Mouse (Mus musculus) heart, postnatal 25 days (tissue): ENCODE measurements at regions not wholly inside any gene's neighbourhood (a gene's known extent, or its start where the extent isn't known, plus 50 kb on each side); places are given as distances from the start of the nearest gene placed in this dataset.
A peak's percentile ranks its signal among the peaks of the same experiment; 100 is the strongest.

Experiments used
- DNase-seq: peaks from one replicate; pipeline ENCODE4 v3.0.0; 2022; ENCODE audit warnings: low spot score
- intact Hi-C: fragments of 180-260 bp; cut with DNase I; formaldehyde crosslinking; loops from one replicate; pipeline ENCODE4 v1.15.1; 2025

DNA sequence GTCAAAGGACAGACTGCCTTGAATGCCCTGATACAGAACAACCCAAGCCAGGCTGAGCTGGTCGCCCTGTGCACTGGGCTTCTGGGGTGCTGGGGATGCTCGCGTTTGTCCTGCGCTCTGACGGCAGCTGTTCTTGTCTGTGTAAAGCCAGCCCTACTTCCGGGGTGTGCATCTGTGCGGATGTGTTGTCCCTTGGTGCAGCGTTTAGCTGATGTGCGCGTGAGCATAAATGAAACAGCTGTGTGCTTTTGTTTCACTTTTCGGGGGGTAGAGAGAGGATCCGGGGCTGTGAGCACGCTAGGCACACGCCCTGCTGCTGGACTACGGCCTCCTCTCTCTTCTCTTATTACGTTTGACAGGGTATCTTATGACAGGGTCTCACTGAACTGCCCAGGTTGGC, 158.2 kb upstream of the A530016L24Rik start:
- intact Hi-C loops = loop anchor here (5.0 kb wide), 2 partner anchors 121 to 184 kb away; partner anchors contain the start of gene Kif26a
- no peak for DNase-seq

- intact Hi-C loops = loop anchor here (5.0 kb wide), 2 partner anchors 119 to 186 kb away; partner anchors contain the start of gene Kif26a
- DNase-seq = peak; percentile 40
Measured at GRCm38 (mm10) chr12:112333125-112334079, 155.8 kb upstream of the A530016L24Rik start.

DNA sequence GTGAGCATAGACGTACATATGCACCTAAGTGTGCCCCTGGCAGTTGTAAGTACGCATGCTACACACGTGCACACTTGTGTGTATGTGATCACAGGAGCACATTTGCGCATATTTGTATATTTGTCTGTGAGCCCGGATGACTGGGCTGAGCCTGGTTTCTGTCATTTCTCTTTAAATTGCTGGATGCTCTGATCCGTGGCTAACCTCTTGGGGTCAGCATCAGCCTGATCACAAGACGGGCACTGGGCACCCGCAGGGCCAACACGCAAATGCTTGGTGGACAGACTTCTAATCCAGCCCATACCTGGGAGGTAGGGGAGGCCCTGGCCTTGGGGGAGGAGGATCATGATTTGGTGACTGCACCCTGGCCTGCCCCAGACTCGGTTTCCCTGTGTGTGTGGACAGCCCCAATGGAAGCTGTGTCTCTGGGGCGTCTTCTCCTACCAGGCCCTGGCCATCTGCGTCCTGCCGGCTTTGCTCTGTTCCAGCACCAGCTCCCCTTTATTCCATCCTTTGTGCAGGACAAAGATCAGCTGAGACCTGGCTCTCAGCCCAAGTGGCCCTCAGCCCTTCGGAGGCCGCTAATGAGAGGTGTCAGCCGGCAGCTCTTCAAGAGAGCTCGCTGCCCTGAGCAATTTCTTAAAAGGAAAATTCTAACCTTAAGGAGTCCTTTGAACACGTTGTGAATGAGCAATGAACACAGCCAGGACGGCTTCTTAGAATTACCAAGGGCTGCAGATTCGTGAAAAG, 155.0 kb upstream of the A530016L24Rik start:
- no peak for DNase-seq
- intact Hi-C loops = loop anchor here (5.0 kb wide), 2 partner anchors 118 to 187 kb away; partner anchors contain the start of gene Kif26a

DNA sequence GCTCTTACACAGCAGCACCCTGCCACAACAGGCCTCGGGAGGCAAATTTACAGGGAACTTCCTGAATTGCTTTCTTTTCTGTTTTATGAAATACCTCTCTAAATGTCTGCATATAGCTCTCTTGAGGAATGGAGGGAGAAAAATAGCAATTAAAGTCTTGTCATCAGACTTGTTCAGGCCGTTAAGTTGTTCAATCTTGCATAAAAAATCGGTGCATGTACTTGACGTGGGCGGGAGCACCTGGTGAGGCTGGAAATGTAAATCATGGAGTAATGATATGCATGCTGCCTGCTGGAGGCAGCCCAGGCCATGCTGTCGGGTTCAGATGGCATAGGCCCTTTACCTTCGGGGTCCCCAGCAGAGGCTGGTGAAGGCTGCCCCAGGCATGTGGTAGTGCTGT, 153.6 kb upstream of the A530016L24Rik start:
- intact Hi-C loops = no loop called here
- no peak for DNase-seq

- intact Hi-C loops = no loop called here
- no peak for DNase-seq
Measured at GRCm38 (mm10) chr12:112336691-112337295, 152.5 kb upstream of the A530016L24Rik start.

GRCm38 (mm10) chr12:112337443-112337842, 151.8 kb upstream of the A530016L24Rik start:
- DNase-seq = no peak
- intact Hi-C loops = no loop called here

DNA sequence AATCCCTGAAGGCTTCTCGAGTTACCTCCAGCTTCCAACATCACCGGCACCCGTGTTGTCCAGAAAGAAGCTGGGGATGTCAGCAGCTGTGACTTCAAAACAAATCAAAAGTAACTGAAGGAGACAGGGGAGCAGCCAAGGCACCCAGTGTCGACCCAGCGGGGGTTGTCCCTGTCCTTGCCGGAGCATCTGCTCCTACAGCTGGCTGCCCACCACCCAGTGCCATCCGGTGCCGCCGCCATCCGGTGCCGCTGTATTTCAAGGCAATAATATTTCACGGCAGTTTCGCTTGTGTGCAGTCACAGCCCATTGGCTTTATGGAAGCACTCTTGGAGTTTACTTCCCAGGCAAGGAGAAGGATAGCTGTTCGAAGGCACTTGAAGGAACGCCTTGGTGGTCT, 150.3 kb upstream of the A530016L24Rik start:
- no peak for DNase-seq
- intact Hi-C loops = no loop called here

DNA sequence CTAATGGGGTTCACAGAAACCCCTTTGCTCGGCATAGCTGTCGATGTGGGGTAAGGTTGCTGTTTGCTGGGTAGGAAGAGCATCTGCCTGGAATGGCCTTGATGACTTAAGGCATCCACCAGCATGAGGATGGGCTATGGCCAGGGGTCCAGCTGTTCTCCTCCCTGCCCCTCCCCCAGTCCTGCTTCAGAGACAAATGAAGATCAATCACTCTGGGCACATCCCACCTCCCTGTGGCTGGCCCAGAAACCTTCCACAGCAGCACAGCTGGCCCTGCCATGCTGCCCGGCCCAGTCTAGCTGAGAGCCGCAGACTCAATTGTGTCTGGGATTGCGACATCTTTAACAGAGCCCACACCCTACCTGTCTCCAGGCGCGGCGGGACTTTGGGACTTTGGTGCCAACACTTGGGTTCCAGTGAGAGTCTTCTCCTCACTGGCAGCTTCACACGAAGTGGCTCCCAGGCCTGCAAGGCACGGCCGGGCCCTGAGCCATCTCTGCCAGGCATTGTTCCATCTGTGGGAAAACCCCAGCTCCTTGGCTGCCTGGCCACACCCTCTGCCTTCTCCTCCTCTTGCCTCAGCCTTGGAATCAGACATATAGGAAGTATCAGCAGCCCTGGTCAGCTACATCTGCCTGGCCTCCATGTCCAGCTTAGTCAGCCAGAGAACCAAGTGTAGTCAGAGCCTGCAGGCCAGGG, 149.6 kb upstream of the A530016L24Rik start:
- intact Hi-C loops = no loop called here
- DNase-seq = no peak

DNA sequence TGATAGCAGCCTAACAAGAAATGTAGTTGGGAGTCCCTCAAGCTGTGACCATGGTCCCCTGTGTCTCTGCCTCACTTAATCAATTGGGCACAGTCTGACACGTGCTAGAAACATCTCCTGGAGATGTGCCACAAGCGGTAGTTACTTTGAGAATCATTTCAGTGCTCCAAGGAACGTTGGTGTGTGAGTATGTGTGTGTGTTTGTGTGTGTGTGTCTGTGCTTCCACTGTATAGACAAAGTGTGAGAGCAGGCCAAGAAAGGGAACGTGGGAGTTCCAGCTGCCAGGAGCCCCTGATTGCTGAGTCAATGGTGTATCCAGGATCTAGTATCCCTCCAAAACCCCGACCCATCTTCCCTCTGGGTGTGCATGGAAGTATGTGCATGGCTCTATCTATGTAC, 149.0 kb upstream of the A530016L24Rik start:
- intact Hi-C loops = no loop called here
- no peak for DNase-seq

DNA sequence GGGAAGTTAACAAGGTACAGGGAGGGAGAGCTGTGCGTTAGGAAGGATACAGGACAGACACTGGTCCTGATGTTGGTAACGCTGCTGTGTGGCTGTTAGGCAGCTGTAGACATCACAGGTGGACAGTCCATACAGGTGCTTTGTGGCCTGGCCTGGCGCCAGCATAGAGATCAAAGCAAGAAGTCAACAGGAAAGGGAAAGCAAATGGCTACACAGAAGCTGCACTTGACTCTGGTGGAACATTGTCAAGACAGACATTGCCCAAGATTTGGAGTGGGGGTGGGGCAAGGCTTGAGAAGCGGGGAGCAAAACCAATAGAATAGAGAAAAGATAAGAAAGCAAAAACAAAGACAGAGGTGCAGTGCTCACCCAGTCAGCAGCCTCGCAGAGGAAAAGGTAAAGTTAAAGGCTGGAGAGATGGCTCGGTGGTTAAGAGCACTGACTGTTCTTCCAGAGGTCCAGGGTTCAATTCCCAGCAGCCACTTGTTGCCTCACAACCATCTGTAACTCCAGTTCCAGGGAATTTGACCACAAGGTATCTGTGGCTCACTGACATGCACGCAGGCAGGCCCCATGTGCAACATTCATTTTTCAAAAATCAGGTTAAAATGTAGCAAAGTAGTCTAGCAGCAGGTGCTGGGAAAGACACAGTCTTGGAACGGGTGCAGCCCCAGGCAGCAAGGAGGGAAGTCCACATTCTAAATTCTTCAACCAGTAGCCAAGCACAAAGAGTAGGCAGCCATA, 147.3 kb upstream of the A530016L24Rik start:
- intact Hi-C loops = no loop called here
- no peak for DNase-seq

DNA sequence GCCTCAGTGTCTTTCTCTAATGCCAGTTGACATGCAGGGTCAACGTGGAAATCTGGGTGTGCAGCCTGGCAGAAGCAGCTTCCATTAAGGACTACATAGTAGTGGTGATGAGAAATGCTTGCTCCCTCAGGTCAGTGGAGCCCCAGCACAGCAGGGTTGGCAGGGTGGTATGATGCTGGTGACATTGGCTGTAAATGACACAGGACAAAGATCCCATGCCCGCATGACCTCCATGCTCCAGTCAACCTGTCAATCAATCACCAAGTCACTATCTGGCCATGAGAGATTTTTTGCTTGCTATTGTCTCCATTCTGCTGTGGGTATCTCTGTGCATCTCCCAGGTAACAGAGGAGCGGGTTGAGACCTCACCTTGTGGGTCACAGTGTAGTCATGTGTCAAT, 146.2 kb upstream of the A530016L24Rik start:
- no peak for DNase-seq
- intact Hi-C loops = no loop called here

DNA sequence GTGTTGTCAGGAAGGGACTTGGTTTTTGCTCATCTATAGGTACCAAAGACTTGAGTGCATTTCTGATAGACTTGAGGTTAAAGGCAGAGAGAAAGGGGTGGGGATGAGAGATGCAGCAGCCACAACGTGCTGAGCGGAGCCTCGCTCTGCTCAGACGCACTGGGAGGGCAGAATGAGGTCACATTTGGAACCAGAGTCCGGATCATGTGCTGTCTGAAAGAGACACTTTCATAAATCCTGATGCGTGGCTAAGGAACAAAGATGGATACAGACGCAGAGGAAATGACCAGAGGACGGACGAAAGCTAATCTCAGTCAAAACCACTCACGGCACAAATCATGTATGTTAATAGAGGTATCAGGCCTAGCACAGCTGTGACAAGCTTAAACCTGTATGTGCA, 145.0 kb upstream of the A530016L24Rik start:
- no peak for DNase-seq
- intact Hi-C loops = no loop called here

- intact Hi-C loops = loop anchor here (5.0 kb wide), 1 partner anchor 102 kb away; no protein-coding TSS in a partner anchor
- DNase-seq = peak; percentile 36
Measured at GRCm38 (mm10) chr12:112345797-112346196, 143.5 kb upstream of the A530016L24Rik start.

DNA sequence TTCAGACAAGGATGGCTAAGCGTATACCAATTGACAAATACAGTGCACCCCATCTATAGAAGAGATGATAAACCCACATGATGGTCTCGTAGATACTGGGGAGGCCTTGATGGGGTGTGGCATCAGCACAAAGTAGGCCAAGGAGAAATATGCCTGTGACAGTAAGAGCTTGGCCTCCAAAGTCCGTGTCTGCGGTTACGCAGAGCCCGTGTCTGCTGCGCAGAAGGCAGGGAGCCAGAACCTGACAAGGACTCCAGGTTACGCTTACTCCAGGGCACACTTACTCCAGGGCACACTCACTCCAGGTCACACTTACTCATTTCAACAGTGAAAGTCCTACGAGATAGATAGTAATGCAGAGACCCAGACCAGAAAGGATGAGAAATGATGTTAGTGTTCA, 141.1 kb upstream of the A530016L24Rik start:
- intact Hi-C loops = loop anchor here (5.0 kb wide), 1 partner anchor 99 kb away; no protein-coding TSS in a partner anchor
- no peak for DNase-seq

DNA sequence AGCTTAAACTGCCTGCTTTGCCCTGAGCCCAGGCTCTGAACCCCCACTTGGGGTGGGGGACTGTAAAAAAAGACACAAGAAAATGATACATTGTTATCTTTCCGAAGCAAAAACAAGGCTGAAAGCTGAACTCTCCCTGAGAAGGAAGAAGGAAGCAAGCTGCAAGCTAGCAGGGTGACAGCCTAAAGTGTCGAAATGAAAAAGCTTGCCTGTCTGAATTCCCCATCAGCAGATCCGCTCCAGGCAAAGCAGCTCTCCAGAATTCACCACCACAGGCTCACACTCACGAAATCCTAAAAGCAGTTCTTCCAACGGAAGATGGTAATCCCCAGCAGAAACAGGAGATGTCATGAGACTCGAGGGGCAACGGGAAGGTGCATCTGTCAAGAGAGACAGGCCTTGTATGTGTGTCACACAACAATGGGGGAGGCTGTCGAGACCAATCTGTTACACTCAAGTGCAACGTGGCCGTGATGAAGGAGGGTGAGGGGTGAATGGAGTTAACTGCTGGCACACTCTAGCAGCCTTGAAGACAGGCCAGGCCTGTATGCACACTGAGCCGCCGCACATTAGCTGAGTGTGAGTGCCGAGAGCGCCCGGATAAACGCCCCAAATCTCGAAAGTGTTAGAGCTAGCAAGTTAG, 139.5 kb upstream of the A530016L24Rik start:
- DNase-seq = no peak
- intact Hi-C loops = loop anchor here (5.0 kb wide), 1 partner anchor 98 kb away; no protein-coding TSS in a partner anchor

DNA sequence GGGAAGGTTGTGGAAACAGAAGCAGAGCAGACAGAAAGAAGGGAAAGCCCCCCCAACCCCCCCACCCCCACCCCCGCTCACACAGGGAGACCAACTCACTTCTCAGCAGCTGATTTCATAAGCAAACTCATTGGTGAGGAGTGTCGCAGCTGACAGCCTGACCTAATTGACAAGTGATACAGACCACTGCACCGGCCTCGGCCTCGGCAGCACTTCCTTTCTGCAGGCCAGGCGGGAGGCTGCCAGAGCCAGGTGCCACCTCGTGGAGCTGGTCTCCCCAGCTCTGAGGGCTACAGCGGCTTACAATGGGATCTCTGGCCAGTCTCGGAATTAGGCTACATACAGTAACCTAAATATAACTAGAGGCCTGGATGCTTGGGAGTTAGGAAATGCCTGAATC, 138.5 kb upstream of the A530016L24Rik start:
- intact Hi-C loops = no loop called here
- no peak for DNase-seq

DNA sequence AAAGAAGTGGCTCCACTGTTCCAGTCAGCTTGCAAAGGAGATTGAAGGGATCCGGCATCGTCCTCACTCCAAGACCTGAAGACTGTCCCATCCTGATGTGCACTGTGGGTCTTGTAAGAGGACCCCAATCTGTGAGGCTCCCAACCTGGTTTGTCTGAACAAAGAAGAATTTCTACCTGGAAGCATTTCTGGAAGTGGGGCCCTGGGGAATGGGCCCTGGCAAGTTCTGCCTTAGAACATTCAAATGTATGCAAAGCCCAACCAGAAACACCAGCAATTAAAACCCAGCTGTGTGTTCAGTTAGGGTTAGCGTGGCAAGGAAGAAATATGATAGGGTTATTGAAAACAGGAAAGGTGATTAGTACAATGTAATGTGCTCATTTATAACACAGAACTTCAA, 125.9 kb upstream of the A530016L24Rik start:
- intact Hi-C loops = no loop called here
- no peak for DNase-seq

GRCm38 (mm10) chr12:112367221-112367620, 122.0 kb upstream of the A530016L24Rik start:
- DNase-seq = no peak

More at GRCm38 (mm10) chr12:112367221-112367620, 122.0 kb upstream of the A530016L24Rik start:
- intact Hi-C loops = no loop called here
